Mouse (Mus musculus) spleen, adult 2 months (tissue): ENCODE measurements around the gene Asb15. TPM values are rescaled to one million over a fixed set of nuclear protein-coding genes. Genes with fewer than 3 reads are reported as not detected.

ENCODE experiments used
- DNase-seq, 2 experiments: peaks; one replicate each; pipeline versions ENCODE4 v3.0.0 to v3.0.0-alpha.2; 2012 to 2021; ENCODE audit warnings: low spot score in 2 of 2, low read depth in 1 of 2
- H3K27ac ChIP-seq: fragments of 200-500 bp; 2 replicates; pipeline ENCODE4 v1.5.1; 2012; ENCODE audit warnings: low read length, inconsistent platforms; ENCODE audit not compliant: insufficient read depth
- H3K27me3 ChIP-seq: fragments of 200-500 bp; 2 replicates; pipeline ENCODE4 v1.6.1; 2012; ENCODE audit warnings: mild to moderate bottlenecking, moderate library complexity, low read length, inconsistent platforms; ENCODE audit not compliant: control insufficient read depth, insufficient read depth
- H3K36me3 ChIP-seq: fragments of 200-500 bp; 2 replicates; pipeline ENCODE4 v1.6.1; 2012; ENCODE audit warnings: mild to moderate bottlenecking, low read length, inconsistent platforms; ENCODE audit not compliant: control insufficient read depth, insufficient read depth
- H3K4me1 ChIP-seq: fragments of 200-500 bp; 2 replicates; pipeline ENCODE4 v1.6.1; 2011; ENCODE audit warnings: inconsistent platforms; ENCODE audit not compliant: control insufficient read depth, insufficient read depth, insufficient read length
- H3K4me3 ChIP-seq: fragments of 200-500 bp; 2 replicates; pipeline ENCODE4 v1.5.1; 2011; ENCODE audit warnings: mild to moderate bottlenecking, inconsistent platforms; ENCODE audit not compliant: insufficient read depth, insufficient read length; ENCODE audit errors: extremely low read depth
- CTCF ChIP-seq: fragments of 200-500 bp; IDR thresholded peaks from 2 replicates; pipeline ENCODE4 v1.5.1; 2011; ENCODE audit warnings: mild to moderate bottlenecking, inconsistent platforms; ENCODE audit not compliant: insufficient read depth, insufficient read length, insufficient replicate concordance; ENCODE audit errors: extremely low read depth
- POLR2A ChIP-seq: fragments of 200-500 bp; IDR thresholded peaks from 2 replicates; pipeline ENCODE4 v1.6.1; 2011; ENCODE audit warnings: low read depth, low read length, inconsistent platforms
- WGBS: fragments of 180-500 bp; shearing (Covaris S2); methylation state at CpG from one replicate; pipeline ENCODE4 v1.1.7; 2018; 5-methylcytosine and 5-hydroxymethylcytosine counted together
- polyA plus RNA-seq: library from polyadenylated mRNA; depleted of rRNA; stranded (reverse); fragments of >200 nt; gene quantifications from 2 replicates; pipeline ENCODE4 v1.2.3, GENCODE M21; 2012

Gene Asb15
- polyA plus RNA-seq, 1 experiment, result not detected

DNA sequence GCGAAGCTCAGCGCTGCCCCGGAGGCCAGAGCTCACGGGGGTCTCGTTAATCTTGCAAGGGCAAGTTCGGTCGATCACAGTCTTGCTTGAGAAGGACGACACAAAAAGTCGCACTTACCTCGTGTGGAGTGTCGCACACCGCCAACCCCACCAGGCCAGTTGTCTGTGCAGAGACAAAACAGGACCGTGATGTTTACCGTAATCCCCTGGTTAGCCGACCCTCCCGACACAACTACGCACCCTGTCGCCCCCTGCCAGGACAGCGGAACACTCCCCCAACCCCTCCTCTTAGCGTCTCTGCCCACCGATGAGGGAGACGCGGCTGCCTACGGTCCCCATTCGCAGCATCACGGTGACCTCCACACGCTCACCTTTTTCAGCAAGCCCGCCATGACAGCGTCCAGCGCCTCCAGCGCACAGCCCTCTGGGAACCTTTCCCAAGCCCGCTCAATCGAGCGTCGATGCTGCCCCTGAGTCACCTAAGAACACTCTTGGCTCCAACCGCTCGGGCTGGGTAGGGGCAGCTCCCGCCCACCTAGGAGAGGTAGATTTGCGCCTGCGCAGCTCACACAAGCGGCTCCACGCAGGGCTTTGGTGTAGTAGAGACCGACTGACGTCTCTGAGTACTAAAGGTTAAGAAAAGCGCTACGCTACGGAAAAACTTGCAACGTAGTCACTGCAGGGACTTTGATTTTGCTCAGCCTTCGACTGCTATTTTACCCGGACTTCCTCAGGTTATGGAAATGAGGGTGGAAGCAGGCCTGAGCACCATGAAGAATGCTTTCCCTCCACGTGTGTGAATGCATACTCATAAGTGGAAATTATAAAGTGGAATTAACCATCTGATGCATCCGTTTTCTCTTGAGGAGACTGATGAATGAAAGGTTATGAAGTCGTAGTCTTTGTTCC is 535 bp upstream of the Asb15 start, which contains the start of gene Ndufa5:
TSS of gene Ndufa5 (minus strand) at position 859 of the 909 bp plus-strand sequence.
- TF ChIP-seq CTCF (no peak), POLR2A (peak; percentile 2)
- under 1% methylated on average over 53 of the region's 53 CpGs for WGBS
- DNase-seq, result peak; percentile 91 to 93
- Histone ChIP-seq H3K27ac (peak within 1 kb of the TSS; percentile 49; the same call in 1 of the 2 replicates), H3K4me1 (peaks cover 6% of the 10 kb centered on the region; the same call in 1 of the 2 replicates), H3K27me3 (no peaks in the 10 kb centered on the region), H3K4me3 (peak within 1 kb of the TSS; percentile 89), H3K36me3 (peaks cover 1% of the 10 kb centered on the region; the same call in 1 of the 2 replicates)

DNA sequence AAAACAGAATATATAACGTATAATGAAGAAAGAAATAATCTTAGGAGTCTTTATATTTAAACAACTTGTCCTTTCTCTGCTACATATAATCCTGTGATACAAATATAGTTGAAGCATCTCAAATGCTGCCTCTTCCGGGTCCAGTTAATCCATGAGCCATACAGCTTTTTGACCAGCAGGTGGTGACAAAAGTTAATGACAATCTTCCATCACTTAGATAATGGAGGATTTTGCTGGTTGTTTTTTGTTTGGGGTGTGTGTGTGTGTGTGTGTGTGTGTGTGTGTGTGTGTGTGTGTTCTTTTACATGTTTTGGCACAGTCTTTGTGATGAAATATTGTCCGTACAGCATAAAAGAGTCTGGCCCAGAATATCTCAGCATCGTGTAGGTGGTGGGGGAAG is 2.2 kb downstream of the Asb15 start:
- Histone ChIP-seq H3K27me3 (no peaks in the 10 kb centered on the region), H3K4me3 (0 out of 2 replicates have a peak overlapping the region, but pooled peaks have one; percentile 21), H3K27ac (no peak overlapping the region), H3K4me1 (peaks cover 6% of the 10 kb centered on the region; the same call in 1 of the 2 replicates), H3K36me3 (no peaks in the 10 kb centered on the region)
- WGBS, result 17% methylated on average over 4 of the region's 4 CpGs
- peak; percentile 25 to 48 for DNase-seq
- TF ChIP-seq CTCF, result no peak; the same call in 1 of the 2 replicates
- TF ChIP-seq POLR2A, result no peak

DNA sequence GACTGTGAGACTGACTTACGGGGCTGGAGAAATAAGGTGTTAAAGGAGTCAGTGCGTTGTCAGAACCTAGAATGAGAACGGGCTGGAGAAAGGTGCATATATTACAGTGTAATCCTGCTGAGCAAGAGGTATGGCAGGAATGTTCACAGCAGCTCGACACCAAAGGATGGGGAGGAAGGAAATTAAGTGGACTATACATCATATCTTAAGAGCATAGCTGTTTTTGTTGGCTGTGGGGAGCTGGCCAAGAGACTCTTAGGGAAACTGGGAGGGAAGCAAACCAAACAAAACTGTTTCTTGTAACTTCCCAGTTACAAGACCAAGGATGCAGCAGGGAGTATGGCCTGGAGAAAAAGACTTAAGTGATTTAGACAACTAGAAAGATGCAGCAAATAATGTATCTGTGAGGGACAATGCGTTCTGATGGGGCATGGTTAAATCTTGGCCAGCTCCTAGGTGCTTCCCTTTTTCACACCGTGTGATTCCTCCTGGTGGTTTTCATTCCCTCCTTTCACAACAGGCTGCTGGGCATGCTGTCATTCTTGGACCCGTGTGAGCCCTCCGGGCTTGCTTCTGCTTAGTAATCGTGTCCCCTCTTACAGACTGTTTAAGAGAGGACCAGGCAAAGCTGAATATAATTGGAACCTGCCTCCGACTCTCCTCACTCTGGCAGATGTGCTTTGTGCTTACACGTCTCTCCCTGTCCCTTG is 2.9 kb downstream of the Asb15 start:
- H3K4me3 ChIP-seq, result no peak overlapping the region
- no peak for TF ChIP-seq CTCF
- no peak for TF ChIP-seq POLR2A
- peaks cover 6% of the 10 kb centered on the region; the same call in 1 of the 2 replicates for H3K4me1 ChIP-seq
- no peak overlapping the region for H3K27ac ChIP-seq
- 49% methylated on average over 11 of the region's 11 CpGs for whole genome bisulfite sequencing
- no peaks in the 10 kb centered on the region for H3K27me3 ChIP-seq
- DNase-seq, result no peak
- no peaks in the 10 kb centered on the region for H3K36me3 ChIP-seq

DNA sequence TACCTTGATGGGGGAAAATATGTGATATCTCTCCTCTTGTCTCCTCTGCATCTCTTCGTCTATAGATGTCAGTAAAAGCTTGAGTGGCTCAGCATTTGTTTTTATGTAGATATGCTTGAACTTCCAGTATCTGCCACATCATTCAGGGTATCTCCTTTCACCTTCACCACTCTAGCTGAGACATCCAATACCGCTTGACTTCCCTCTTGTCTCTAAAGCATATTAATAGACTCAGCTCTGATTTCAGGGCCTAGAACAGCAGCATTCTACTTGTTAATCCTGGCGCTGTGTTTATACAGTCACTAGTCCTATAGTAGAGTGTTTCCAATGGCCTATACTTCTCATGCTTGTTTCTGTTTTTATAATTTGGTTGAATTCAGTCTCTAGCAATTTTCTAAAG is 4.9 kb downstream of the Asb15 start:
- no peak for TF ChIP-seq POLR2A
- TF ChIP-seq CTCF, result no peak
- H3K4me3 ChIP-seq, result no peak overlapping the region
- whole genome bisulfite sequencing, result 90% methylated on average over 3 of the region's 3 CpGs
- no peak for DNase-seq
- 0 out of 2 replicates have a peak, but pooled peaks cover 3% of the 10 kb centered on the region for H3K4me1 ChIP-seq
- H3K36me3 ChIP-seq, result no peaks in the 10 kb centered on the region
- H3K27me3 ChIP-seq, result no peaks in the 10 kb centered on the region
- H3K27ac ChIP-seq, result no peak overlapping the region

DNA sequence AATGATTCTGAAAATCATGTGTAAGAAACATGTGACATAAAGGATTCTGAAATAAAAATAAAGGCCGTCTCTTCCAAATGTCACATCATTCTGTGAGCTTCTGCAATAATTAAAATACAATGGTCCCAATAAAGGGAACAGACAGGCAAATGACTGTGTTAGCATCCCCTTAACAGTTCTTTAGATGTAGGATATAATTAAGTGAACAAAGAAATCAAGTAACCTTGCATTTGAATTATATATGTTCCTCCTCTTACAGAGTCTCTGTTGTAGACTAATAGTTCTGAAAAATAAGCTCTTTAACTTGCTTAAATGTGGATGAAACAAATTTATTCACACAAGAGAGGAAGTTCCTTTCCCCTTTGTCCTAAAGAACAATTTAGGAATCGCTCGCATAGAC is 10.5 kb downstream of the Asb15 start:
- DNase-seq, result no peak
- H3K36me3 ChIP-seq, result no peaks in the 10 kb centered on the region
- 84% methylated on average over 3 of the region's 3 CpGs for WGBS
- H3K4me3 ChIP-seq, result no peak overlapping the region
- H3K27me3 ChIP-seq, result no peaks in the 10 kb centered on the region
- no peak overlapping the region for H3K27ac ChIP-seq
- TF ChIP-seq POLR2A, result no peak
- no peak for TF ChIP-seq CTCF
- no peaks in the 10 kb centered on the region for H3K4me1 ChIP-seq

DNA sequence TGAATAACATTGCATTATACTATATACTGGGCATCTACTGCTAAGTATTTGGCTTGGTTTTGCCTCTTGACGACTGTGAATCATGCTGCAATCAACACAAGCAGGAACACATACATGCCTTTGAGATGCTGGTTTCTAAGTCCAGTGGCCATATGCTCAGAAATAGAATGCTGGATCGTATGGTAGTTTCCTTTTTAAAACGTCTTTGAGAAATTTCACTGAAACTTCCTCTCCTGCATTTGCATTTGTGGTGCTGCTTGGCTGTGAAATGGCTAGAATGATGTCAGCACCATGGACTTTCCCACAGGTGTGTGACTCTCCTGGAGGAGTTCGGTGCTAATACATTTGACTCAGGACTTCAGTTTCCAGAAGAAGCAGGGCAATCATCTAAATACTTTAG is 12.2 kb downstream of the Asb15 start:
- WGBS, result 43% methylated on average over 4 of the region's 4 CpGs
- Histone ChIP-seq H3K27me3 (no peaks in the 10 kb centered on the region), H3K36me3 (no peaks in the 10 kb centered on the region), H3K27ac (no peak overlapping the region), H3K4me1 (no peaks in the 10 kb centered on the region), H3K4me3 (no peak overlapping the region)
- DNase-seq, result no peak
- TF ChIP-seq POLR2A (no peak), CTCF (no peak)

DNA sequence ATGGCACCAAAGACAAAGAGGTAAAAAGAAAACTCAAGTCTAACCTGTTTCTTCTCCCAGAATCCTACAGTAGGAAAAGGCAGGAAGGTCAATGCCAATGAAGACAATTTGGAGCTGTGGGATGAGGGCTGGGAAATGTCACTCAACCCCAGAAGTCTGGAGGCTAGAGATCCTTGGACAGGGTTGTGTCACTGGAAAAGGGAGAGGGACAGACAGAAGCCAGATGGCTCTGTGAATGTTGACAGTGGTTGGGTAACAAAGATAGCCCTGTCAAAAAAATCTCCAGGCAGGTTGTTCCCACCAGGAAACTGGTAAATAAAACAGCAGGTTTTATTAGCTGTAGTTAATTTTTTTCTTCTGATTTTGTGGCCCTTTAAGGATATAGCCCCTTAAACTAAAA is 14.4 kb downstream of the Asb15 start:
- Histone ChIP-seq H3K4me1 (no peaks in the 10 kb centered on the region), H3K27me3 (no peaks in the 10 kb centered on the region), H3K27ac (no peak overlapping the region), H3K36me3 (no peaks in the 10 kb centered on the region), H3K4me3 (no peak overlapping the region)
- no peak for DNase-seq
- TF ChIP-seq POLR2A (no peak), CTCF (no peak)
